Mouse (Mus musculus) megakaryocyte-erythroid progenitor cell, adult 5-6 weeks (primary cell): ENCODE data around the gene Mad1l1. TPM values are rescaled to one million over a fixed set of nuclear protein-coding genes. Genes with fewer than 3 reads are reported as not detected.

Source experiments
- ATAC-seq: replicated peaks from 2 replicates; pipeline ENCODE4 v1.8.0; 2016; ENCODE audit warnings: mild to moderate bottlenecking, inconsistent platforms; ENCODE audit not compliant: severe bottlenecking, poor library complexity, low FRiP score, low TSS enrichment
- total RNA-seq, 2 experiments: library from RNA; stranded (forward) in 1 of 2; stranded (reverse) in 1 of 2; fragments of 200-1000, 215-1000 nt in 1 of 2; fragments of >200 nt in 1 of 2; fragmentation: Nextera tagmentation in 1 of 2; gene quantifications; 2 replicates each; pipeline ENCODE4 v1.2.3; 2014 to 2017

Mad1l1 gene
- total RNA-seq, 2 experiments from 2014 or later = 30.4 to 66.9 TPM

GRCm38 (mm10) chr5:140196446-140196845 is 124.9 kb downstream of the Mad1l1 start:
- ATAC-seq = no peak

DNA sequence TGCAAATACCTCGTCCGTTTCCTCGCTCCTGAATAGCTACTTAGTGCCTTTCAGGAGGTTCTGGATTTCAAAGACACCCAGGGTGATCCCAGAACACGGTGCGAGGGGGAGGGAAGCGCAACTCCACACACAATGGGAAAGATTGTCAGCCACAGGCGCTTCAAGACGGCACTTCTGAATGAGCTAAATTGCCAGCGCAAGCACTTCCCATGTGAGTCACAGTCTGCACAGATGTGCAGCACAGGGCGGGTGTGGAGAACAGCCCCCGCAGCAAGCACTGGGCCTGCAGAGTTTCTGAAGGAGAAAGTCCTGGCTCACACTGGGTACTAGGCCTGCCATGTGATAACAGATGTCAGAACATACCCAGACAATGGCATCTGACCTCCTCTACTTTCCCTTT is 127.2 kb downstream of the Mad1l1 start:
- no peak for ATAC-seq

DNA sequence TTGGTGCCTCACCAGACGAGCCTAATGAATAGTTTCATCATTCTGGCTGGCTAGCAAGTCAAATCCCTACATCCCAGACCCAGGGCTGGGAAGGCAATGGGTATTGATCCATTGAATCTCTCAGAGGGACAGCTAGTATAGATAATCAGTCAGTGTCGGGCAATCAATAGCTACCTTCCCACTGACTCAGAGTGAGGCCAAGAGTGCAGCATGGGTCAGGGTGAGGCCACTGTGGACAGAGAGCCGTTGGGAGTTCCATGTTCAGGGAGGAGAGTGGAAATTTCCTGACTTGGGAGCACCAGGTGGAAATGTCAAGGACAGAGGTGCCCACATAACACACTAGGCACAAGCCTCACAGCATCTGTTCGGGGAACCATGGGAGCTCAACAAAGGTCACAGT is 129.8 kb downstream of the Mad1l1 start:
- ATAC-seq = no peak

DNA sequence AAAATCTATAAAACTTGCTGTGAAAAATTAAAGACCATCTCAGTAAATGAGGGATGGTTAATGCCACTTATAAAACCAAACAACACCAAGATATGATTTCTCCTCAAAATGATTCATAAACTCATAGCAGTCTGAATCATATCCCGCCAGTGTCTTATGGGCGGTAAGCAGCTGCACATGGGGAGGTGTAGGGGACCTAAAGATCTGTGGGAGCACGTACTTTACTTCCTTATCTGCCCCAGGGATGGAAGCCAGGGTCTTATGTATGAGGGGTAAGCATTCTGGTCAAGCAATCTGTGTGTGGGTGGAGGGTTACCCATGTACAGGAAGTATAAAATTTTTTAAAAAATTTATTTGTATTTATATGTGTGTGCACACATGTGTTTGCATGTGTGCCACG is 135.0 kb downstream of the Mad1l1 start:
- ATAC-seq = no peak

- no peak for ATAC-seq
These were observed 135.6 kb downstream of the Mad1l1 start for GRCm38 (mm10) chr5:140185757-140186156.

DNA sequence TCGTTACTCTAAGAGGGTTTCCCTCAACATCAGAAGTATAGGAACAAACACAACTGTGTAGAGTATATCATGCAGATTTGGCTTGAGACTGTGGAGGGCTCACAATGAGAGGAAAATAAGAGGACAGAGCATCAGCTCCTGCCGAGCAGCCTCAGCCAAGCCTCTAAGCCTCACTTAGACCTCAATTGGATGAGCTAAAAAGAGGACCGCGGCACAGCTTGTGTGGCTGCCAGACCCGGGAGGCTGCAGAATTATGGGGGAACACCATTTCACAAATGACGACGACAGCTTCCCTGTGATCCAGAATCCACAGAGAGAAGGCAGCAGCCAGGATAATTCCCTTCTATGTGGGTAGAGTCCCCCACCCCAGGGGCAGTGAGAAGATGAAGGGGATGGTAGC is 138.0 kb downstream of the Mad1l1 start:
- no peak for ATAC-seq

DNA sequence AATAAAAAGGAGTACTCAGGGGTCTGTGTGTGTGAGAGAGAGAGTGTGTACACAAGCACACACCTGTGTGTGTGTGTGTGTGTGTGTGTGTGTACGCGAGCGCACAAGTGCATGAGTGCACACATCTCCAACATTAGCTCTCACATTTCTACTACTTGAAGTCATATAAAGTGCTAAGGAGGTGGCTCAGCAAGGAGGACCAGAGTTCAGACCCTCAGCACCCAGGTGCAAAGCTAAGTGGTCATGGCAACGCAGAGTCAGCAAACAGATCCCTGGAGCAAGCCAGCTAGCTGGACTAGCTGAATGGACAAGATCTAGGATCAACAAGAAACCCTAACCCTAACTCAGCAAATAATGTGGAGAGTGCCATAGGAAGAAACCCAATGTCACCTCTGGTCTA is 139.0 kb downstream of the Mad1l1 start:
- ATAC-seq = no peak

DNA sequence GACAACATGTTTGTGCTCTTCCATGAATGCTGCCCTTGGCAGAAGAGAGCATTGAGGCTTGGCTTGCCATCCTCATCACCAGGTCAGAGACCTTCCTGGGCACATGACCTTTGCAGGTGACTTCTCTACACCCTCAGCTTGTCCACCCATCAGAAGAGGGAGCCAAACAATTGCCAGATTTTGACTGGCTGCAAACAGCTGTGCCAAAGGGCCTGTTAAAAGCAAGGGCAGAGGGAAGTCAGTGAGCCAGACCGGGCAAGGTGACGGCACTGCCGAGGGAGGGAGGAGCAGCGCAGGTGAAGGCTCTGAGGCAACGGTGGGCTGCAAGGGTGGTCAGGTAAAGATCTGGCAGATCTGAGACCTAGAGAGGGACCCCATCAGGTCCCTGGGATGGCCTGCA is 141.3 kb downstream of the Mad1l1 start:
- no peak for ATAC-seq

GRCm38 (mm10) chr5:140178058-140178690 is 143.2 kb downstream of the Mad1l1 start:
- ATAC-seq = no peak; the same call in 1 of the 2 replicates

GRCm38 (mm10) chr5:140177582-140177981 is 143.8 kb downstream of the Mad1l1 start:
- no peak for ATAC-seq

DNA sequence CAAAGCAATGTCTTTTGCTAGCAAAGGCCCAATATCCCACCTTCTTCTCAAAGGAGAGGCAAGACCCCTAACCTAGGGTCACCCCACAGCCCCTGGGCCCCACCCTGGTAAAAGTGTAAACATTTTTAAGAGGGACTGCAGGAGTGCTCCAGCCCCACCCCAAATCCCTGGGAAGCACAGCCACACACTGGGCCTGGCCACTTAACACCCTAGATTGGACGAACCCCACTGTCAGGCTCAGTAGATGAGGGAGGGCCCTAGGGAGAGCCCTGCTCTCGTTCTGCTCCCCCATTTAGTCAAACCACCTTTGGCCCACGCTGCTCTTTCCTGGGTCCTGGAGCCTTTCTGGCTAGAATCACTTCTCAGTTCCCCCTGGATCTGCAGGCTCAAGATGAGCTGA is 145.0 kb downstream of the Mad1l1 start:
- no peak for ATAC-seq

DNA sequence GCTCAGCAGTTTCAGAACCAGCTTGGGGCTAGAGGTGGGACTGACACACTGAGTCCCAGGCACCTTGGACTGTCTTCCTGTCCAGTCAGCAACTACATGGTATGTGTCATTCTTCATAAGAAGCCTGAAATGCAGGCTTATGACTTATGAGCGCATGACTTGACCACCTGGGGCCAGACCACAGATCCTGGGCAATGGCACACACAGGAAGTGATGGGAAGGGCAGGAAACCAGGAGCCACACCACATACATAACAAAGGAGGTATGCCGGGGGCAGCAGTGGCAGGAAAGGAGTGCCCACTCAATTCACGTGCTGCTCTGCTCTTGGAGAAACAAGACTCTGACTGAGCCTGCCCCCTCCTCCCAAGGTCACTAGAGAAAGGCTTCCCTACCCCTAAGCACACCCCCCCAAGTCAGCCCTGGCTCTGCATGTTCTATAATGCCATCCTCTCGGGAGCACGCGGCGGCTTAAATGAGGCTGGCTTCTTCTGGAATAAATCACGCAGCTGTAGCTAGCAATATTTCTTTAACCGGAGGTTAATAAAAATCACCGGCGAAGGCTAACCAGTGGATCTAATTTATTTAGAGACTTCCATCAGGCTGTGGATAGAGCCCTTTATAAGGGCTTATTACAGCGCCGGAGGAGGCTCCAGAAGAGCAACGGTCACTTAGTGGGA is 146.4 kb downstream of the Mad1l1 start:
- ATAC-seq = no peak

GRCm38 (mm10) chr5:140174066-140174465 is 147.3 kb downstream of the Mad1l1 start:
- ATAC-seq = no peak

DNA sequence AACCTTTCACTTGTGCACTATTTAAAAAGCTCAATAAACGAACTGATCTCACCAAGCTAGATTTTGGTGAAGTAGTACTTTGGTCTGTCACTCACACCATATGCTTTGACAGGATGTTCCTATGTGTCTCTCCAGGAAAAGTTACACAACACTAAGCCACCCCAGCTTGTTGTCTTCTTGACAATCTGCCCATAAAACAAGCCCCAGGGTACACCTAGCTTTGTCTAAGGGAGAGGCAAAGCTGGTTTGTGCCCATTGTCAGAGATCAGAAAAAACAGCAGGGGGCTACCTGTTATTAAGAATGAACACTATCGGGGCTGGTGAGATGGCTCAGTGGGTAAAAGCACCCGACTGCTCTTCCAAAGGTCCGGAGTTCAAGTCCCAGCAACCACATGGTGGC is 148.2 kb downstream of the Mad1l1 start:
- no peak for ATAC-seq

GRCm38 (mm10) chr5:140171710-140172109 is 149.6 kb downstream of the Mad1l1 start:
- no peak for ATAC-seq

- no peak for ATAC-seq
These were observed 153.8 kb downstream of the Mad1l1 start for GRCm38 (mm10) chr5:140167531-140167930.

DNA sequence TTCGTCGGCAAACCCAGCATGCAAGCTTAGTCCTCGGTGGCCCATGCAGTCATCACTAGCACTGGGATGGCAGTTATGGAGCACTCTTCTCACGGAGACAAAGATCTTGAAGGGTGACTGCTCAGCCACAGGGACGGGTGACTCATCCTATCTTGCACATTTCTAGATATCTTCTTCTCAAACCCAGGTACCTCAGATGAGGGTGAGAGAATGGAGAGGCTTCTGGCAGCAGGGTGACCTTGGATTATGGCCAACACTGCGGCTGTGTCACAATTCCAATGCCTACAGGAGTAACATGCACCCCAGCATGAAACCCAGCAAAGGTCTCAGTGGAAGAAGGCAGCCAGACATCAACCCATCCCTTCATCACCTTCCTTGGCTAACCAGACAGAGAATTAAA is 154.3 kb downstream of the Mad1l1 start:
- no peak for ATAC-seq

- no peak for ATAC-seq
These were observed 157.4 kb downstream of the Mad1l1 start for GRCm38 (mm10) chr5:140163947-140164346.

DNA sequence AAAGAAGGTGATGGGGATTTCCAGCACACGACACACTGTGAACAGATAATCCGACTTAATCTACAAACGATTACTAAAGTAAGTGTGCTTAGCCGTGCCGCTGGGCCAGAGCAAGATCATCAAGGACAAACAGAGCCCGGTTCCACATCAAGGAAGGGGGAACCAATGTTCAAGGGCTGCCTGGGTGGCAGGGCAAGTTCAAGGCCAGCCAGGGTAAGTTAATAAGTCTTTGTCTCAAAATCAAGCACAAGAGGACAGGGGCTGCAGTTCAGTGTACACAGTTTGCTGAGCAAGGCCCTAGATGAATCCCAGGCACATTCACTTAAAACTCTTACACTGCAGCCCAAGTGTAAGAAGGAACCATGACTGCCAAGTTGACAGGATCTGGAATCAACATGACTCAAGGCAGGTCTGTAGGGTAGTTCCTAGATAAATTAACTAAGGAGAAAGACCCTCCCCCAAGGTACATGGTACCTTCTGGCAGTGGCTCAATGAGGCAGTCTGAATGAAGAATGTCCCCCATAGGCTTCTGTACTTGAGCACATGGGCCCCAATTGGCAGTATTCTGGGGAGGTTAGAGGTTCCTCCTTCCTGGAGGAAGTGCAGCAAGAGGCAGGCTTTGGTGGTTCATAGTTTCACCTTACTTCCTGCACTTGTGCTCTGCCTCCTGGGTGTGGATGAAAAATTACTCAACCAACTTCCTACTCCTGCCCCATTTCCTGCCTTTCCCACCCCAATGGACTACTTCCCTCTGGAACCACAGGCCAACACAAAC is 159.1 kb downstream of the Mad1l1 start:
- ATAC-seq = no peak

- no peak for ATAC-seq
These were observed 162.3 kb downstream of the Mad1l1 start for GRCm38 (mm10) chr5:140159007-140159406.
